Mouse (Mus musculus): ENCODE data around the gene Prps2.

DNA sequence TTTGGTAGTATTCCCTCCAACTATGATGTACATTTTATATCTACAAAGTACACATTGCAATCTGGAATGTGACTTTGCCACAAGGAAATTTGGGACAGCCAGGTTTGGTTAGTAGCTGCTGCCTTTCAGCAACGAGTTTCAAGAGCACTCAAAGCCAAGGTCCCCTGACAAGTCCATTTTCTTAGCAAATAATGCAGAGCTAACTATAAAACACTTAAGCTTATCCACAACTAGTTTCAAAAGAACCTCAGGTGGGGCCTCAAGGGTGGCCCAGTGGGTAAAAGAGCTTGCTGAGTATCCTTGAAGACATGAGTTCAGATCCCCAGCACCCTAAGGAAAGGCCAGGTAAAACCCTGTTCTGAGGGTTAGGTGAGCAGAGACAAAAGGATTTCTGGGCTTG, 4.1 kb upstream of the Prps2 start:
- TF ChIP-seq CTCF (IDR thresholded peaks at IDR 0.05; ENCODE audit: low read depth): no peak
- TF ChIP-seq EP300 (IDR thresholded peaks at IDR 0.05; ENCODE audit: low read depth): no peak

All from heart, postnatal 0 days (tissue).